Mouse (Mus musculus) embryonic facial prominence, embryonic 15.5 days (tissue): ENCODE measurements around the gene Galnt6. TPM values are rescaled to one million over a fixed set of nuclear protein-coding genes. Genes with fewer than 3 reads are reported as not detected.
A peak's percentile ranks its signal among the peaks of the same experiment; 100 is the strongest.

Experiments used
- ATAC-seq: fragments of 200-750 bp; cut with Nextera tagmentation; 2 replicates; pipeline ENCODE4 v1.8.0; 2017; ENCODE audit warnings: low read depth, moderate TSS enrichment; ENCODE audit not compliant: insufficient number of reproducible peaks, low FRiP score, low TSS enrichment
- H3K27ac ChIP-seq: fragments of 300-500 bp; sonication (generic); replicated peaks from 2 replicates; pipeline ENCODE4 v1.5.1; 2015; ENCODE audit warnings: mild to moderate bottlenecking, inconsistent platforms
- H3K27me3 ChIP-seq: fragments of 300-500 bp; sonication (generic); 2 replicates; pipeline ENCODE4 v1.6.1; 2015; ENCODE audit warnings: inconsistent platforms
- H3K36me3 ChIP-seq: fragments of 300-500 bp; sonication (generic); 2 replicates; pipeline ENCODE4 v1.6.1; 2015; ENCODE audit warnings: mild to moderate bottlenecking, inconsistent platforms
- H3K4me1 ChIP-seq: fragments of 300-500 bp; sonication (generic); 2 replicates; pipeline ENCODE4 v1.6.1; 2015; ENCODE audit warnings: inconsistent platforms
- H3K4me2 ChIP-seq: fragments of 300-500 bp; sonication (generic); replicated peaks from 2 replicates; pipeline ENCODE4 v1.6.1; 2015; ENCODE audit warnings: mild to moderate bottlenecking, inconsistent platforms
- H3K4me3 ChIP-seq: fragments of 300-500 bp; sonication (generic); replicated peaks from 2 replicates; pipeline ENCODE4 v1.5.1; 2015; ENCODE audit warnings: mild to moderate bottlenecking, inconsistent platforms
- H3K9ac ChIP-seq: fragments of 300-500 bp; sonication (generic); 2 replicates; pipeline ENCODE4 v1.6.1; 2015; ENCODE audit warnings: inconsistent platforms
- H3K9me3 ChIP-seq: fragments of 300-500 bp; sonication (generic); replicated peaks from 2 replicates; pipeline ENCODE4 v1.6.1; 2016; ENCODE audit warnings: inconsistent platforms
- WGBS: fragments of 180-500 bp; shearing (Covaris S2); methylation state at CpG from one replicate; pipeline ENCODE4 v1.1.7; 2015; 5-methylcytosine and 5-hydroxymethylcytosine counted together
- polyA plus RNA-seq: library from polyadenylated mRNA; unstranded; fragments of >200 nt; fragmentation: Nextera tagmentation; extraction: Ambion mirVana; gene quantifications from 2 replicates; pipeline ENCODE4 v1.2.1, GENCODE M21; 2015

Gene Galnt6
- polyA plus RNA-seq, 1 experiment from 2014 or later = 4.5 TPM

- WGBS = 50% methylated on average over 5 of the region's 5 CpGs
- H3K36me3 ChIP-seq = no peaks in the 10 kb centered on the region
- H3K27ac ChIP-seq = no peak overlapping the region
- no peak overlapping the region for H3K9ac ChIP-seq
- H3K4me3 ChIP-seq = no peak overlapping the region
- no peaks in the 10 kb centered on the region for H3K27me3 ChIP-seq
- H3K4me2 ChIP-seq = no peak overlapping the region
- H3K4me1 ChIP-seq = 0 out of 2 replicates have a peak, but pooled peaks cover 6% of the 10 kb centered on the region
- ATAC-seq = no peak
- no peaks in the 10 kb centered on the region for H3K9me3 ChIP-seq
These were observed 23.9 kb upstream of the Galnt6 start for GRCm38 (mm10) chr15:100753045-100753444.

- H3K9me3 ChIP-seq = no peaks in the 10 kb centered on the region
- H3K27ac ChIP-seq = no peak overlapping the region
- H3K9ac ChIP-seq = no peak overlapping the region
- ATAC-seq = no peak
- no peaks in the 10 kb centered on the region for H3K27me3 ChIP-seq
- peaks cover 11% of the 10 kb centered on the region; the same call in 1 of the 2 replicates for H3K4me1 ChIP-seq
- WGBS = 84% methylated on average over 2 of the region's 2 CpGs
- no peaks in the 10 kb centered on the region for H3K36me3 ChIP-seq
- H3K4me2 ChIP-seq = no peak overlapping the region
- no peak overlapping the region for H3K4me3 ChIP-seq
These were observed 23.3 kb upstream of the Galnt6 start for GRCm38 (mm10) chr15:100752439-100752838.

- no peaks in the 10 kb centered on the region for H3K27me3 ChIP-seq
- 68% methylated on average over 10 of the region's 10 CpGs for WGBS
- no peak overlapping the region for H3K27ac ChIP-seq
- ATAC-seq = no peak
- H3K4me1 ChIP-seq = peaks cover 9% of the 10 kb centered on the region; the same call in 1 of the 2 replicates
- no peaks in the 10 kb centered on the region for H3K36me3 ChIP-seq
- no peak overlapping the region for H3K4me3 ChIP-seq
- H3K9me3 ChIP-seq = no peaks in the 10 kb centered on the region
- H3K9ac ChIP-seq = no peak overlapping the region
- no peak overlapping the region for H3K4me2 ChIP-seq
These were observed 20.8 kb upstream of the Galnt6 start for GRCm38 (mm10) chr15:100749751-100750538.

- no peak for ATAC-seq
These were observed 19.4 kb upstream of the Galnt6 start for GRCm38 (mm10) chr15:100748584-100748983.

GRCm38 (mm10) chr15:100747121-100747963 is 18.2 kb upstream of the Galnt6 start:
- 5% methylated on average over 22 of the region's 27 CpGs for WGBS
- ATAC-seq = no peak; the same call in 1 of the 2 replicates

More at GRCm38 (mm10) chr15:100748584-100748983, 19.4 kb upstream of the Galnt6 start:
- H3K4me1 ChIP-seq = peaks cover 7% of the 10 kb centered on the region; the same call in 1 of the 2 replicates
- no peak overlapping the region for H3K9ac ChIP-seq
- no peaks in the 10 kb centered on the region for H3K27me3 ChIP-seq
- no peak overlapping the region for H3K4me3 ChIP-seq
- H3K36me3 ChIP-seq = no peaks in the 10 kb centered on the region
- H3K4me2 ChIP-seq = no peak overlapping the region
- H3K9me3 ChIP-seq = no peaks in the 10 kb centered on the region
- H3K27ac ChIP-seq = no peak overlapping the region
- 82% methylated on average over 3 of the region's 3 CpGs for WGBS

GRCm38 (mm10) chr15:100746478-100747120 is 17.4 kb upstream of the Galnt6 start:
- H3K27ac ChIP-seq = no peak overlapping the region
- no peaks in the 10 kb centered on the region for H3K9me3 ChIP-seq
- no peaks in the 10 kb centered on the region for H3K27me3 ChIP-seq
- H3K36me3 ChIP-seq = no peaks in the 10 kb centered on the region
- peaks cover 7% of the 10 kb centered on the region; the same call in 1 of the 2 replicates for H3K4me1 ChIP-seq
- ATAC-seq = no peak; the same call in 1 of the 2 replicates
- no peak overlapping the region for H3K9ac ChIP-seq
- whole genome bisulfite sequencing = 30% methylated on average over 6 of the region's 6 CpGs
- H3K4me2 ChIP-seq = peak overlapping the region; percentile 46
- H3K4me3 ChIP-seq = peak overlapping the region; percentile 33

More at GRCm38 (mm10) chr15:100747121-100747963, 18.2 kb upstream of the Galnt6 start:
- Histone ChIP-seq H3K4me3 (peak overlapping the region; percentile 33), H3K4me1 (peaks cover 7% of the 10 kb centered on the region; the same call in 1 of the 2 replicates), H3K9me3 (no peaks in the 10 kb centered on the region), H3K36me3 (no peaks in the 10 kb centered on the region), H3K27me3 (no peaks in the 10 kb centered on the region), H3K9ac (no peak overlapping the region), H3K4me2 (peak overlapping the region; percentile 46), H3K27ac (no peak overlapping the region)

- H3K36me3 ChIP-seq = no peaks in the 10 kb centered on the region
- H3K4me3 ChIP-seq = no peak overlapping the region
- H3K4me2 ChIP-seq = no peak overlapping the region
- WGBS = 90% methylated on average over 6 of the region's 6 CpGs
- no peaks in the 10 kb centered on the region for H3K9me3 ChIP-seq
- H3K4me1 ChIP-seq = peaks cover 7% of the 10 kb centered on the region; the same call in 1 of the 2 replicates
- H3K27me3 ChIP-seq = no peaks in the 10 kb centered on the region
- no peak for ATAC-seq
- no peak overlapping the region for H3K9ac ChIP-seq
- no peak overlapping the region for H3K27ac ChIP-seq
These were observed 14.1 kb upstream of the Galnt6 start for GRCm38 (mm10) chr15:100743238-100743637.

GRCm38 (mm10) chr15:100739442-100739841 is 10.3 kb upstream of the Galnt6 start:
- Histone ChIP-seq H3K27me3 (no peaks in the 10 kb centered on the region), H3K4me1 (no peaks in the 10 kb centered on the region), H3K36me3 (no peaks in the 10 kb centered on the region), H3K27ac (no peak overlapping the region), H3K9me3 (no peaks in the 10 kb centered on the region), H3K4me2 (no peak overlapping the region), H3K4me3 (no peak overlapping the region), H3K9ac (no peak overlapping the region)
- 87% methylated on average over 6 of the region's 6 CpGs for WGBS
- ATAC-seq = no peak

GRCm38 (mm10) chr15:100738351-100738781 is 9.2 kb upstream of the Galnt6 start:
- no peak overlapping the region for H3K4me3 ChIP-seq
- peak; percentile 51; the same call in 1 of the 2 replicates for ATAC-seq
- no peaks in the 10 kb centered on the region for H3K9me3 ChIP-seq
- WGBS = 78% methylated on average over 7 of the region's 7 CpGs
- H3K9ac ChIP-seq = no peak overlapping the region
- H3K36me3 ChIP-seq = no peaks in the 10 kb centered on the region
- H3K4me1 ChIP-seq = no peaks in the 10 kb centered on the region
- no peak overlapping the region for H3K27ac ChIP-seq
- no peak overlapping the region for H3K4me2 ChIP-seq
- H3K27me3 ChIP-seq = no peaks in the 10 kb centered on the region

GRCm38 (mm10) chr15:100737667-100738066 is 8.5 kb upstream of the Galnt6 start:
- no peak overlapping the region for H3K27ac ChIP-seq
- H3K36me3 ChIP-seq = no peaks in the 10 kb centered on the region
- ATAC-seq = no peak
- H3K27me3 ChIP-seq = no peaks in the 10 kb centered on the region
- no peak overlapping the region for H3K9ac ChIP-seq
- WGBS = 90% methylated on average over 3 of the region's 3 CpGs
- H3K4me2 ChIP-seq = no peak overlapping the region
- no peaks in the 10 kb centered on the region for H3K9me3 ChIP-seq
- 0 out of 2 replicates have a peak, but pooled peaks cover under 1% of the 10 kb centered on the region for H3K4me1 ChIP-seq
- H3K4me3 ChIP-seq = no peak overlapping the region

GRCm38 (mm10) chr15:100735953-100736300 is 6.8 kb upstream of the Galnt6 start:
- H3K4me2 ChIP-seq = no peak overlapping the region
- H3K4me1 ChIP-seq = 0 out of 2 replicates have a peak, but pooled peaks cover 3% of the 10 kb centered on the region
- H3K27ac ChIP-seq = no peak overlapping the region
- no peaks in the 10 kb centered on the region for H3K36me3 ChIP-seq
- H3K9me3 ChIP-seq = no peaks in the 10 kb centered on the region
- ATAC-seq = no peak
- no peak overlapping the region for H3K9ac ChIP-seq
- peaks cover 3% of the 10 kb centered on the region; the same call in 1 of the 2 replicates for H3K27me3 ChIP-seq
- no peak overlapping the region for H3K4me3 ChIP-seq
- 83% methylated on average over 9 of the region's 9 CpGs for WGBS
